Mouse (Mus musculus) forebrain, embryonic 10.5 days (tissue): ENCODE results near the gene Ankrd44. TPM values are rescaled to one million over a fixed set of nuclear protein-coding genes. Genes with fewer than 3 reads are reported as not detected.

Experiments used
- DNase-seq: peaks from one replicate; pipeline ENCODE4 v3.0.0-alpha.2; 2017; ENCODE audit warnings: low spot score; ENCODE audit errors: extremely low spot score
- H3K27ac ChIP-seq: fragments of 300-500 bp; sonication (generic); 2 replicates; pipeline ENCODE4 v1.5.1; 2016; ENCODE audit warnings: mild to moderate bottlenecking
- H3K27me3 ChIP-seq: fragments of 300-500 bp; sonication (generic); 2 replicates; pipeline ENCODE4 v1.6.1; 2016; ENCODE audit warnings: mild to moderate bottlenecking; ENCODE audit not compliant: poor library complexity, severe bottlenecking
- H3K36me3 ChIP-seq: fragments of 300-500 bp; sonication (generic); replicated peaks from 2 replicates; pipeline ENCODE4 v1.6.1; 2016; ENCODE audit warnings: mild to moderate bottlenecking, moderate library complexity
- H3K4me1 ChIP-seq: fragments of 300-500 bp; sonication (generic); 2 replicates; pipeline ENCODE4 v1.6.1; 2016
- H3K4me3 ChIP-seq: fragments of 300-500 bp; sonication (generic); 2 replicates; pipeline ENCODE4 v1.5.1; 2016; ENCODE audit warnings: mild to moderate bottlenecking, moderate library complexity
- H3K9me3 ChIP-seq: fragments of 300-500 bp; sonication (generic); 2 replicates; pipeline ENCODE4 v1.6.1; 2016; ENCODE audit warnings: mild to moderate bottlenecking, moderate library complexity
- WGBS: fragments of 180-500 bp; shearing (Covaris S2); methylation state at CpG from one replicate; pipeline ENCODE4 v1.1.7; 2016; 5-methylcytosine and 5-hydroxymethylcytosine counted together
- polyA plus RNA-seq: library from polyadenylated mRNA; unstranded; fragments of >200 nt; fragmentation: Nextera tagmentation; extraction: Ambion mirVana; gene quantifications from 2 replicates; pipeline ENCODE4 v1.2.1, GENCODE M21; 2016

Ankrd44 gene
- polyA plus RNA-seq, 1 experiment from 2014 or later: 15.2 TPM

DNA sequence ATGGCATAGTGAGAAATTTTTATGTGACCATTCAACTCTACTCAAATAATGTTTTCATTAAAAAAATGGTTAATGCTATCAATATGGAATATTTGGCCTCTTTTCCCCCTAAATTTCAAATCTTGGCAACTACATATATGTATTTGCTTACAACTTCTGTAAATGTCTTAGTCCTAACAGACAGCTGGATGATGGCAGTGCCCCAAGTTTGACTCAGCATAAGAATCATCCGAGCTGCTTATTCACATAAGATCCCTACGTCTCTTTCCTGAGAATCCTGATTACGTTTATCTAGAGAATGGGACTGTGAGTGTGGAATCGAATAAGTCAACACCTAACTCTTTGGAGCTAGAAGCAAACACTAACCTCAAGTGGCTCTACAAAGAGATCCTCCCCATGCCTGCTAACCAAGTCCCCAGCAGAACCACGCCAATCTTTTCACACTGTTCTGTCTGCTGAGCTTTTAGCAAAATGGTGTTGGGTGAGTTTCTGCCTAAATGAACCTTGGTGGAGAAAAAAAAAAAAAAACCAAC, 96.4 kb downstream of the Ankrd44 start:
- Histone ChIP-seq H3K4me3 (no peak overlapping the region), H3K36me3 (no peaks in the 10 kb centered on the region), H3K27me3 (no peaks in the 10 kb centered on the region), H3K27ac (no peak overlapping the region), H3K9me3 (no peaks in the 10 kb centered on the region), H3K4me1 (peaks cover 12% of the 10 kb centered on the region)
- DNase-seq: no peak
- WGBS: 92% methylated on average over 5 of the region's 5 CpGs

DNA sequence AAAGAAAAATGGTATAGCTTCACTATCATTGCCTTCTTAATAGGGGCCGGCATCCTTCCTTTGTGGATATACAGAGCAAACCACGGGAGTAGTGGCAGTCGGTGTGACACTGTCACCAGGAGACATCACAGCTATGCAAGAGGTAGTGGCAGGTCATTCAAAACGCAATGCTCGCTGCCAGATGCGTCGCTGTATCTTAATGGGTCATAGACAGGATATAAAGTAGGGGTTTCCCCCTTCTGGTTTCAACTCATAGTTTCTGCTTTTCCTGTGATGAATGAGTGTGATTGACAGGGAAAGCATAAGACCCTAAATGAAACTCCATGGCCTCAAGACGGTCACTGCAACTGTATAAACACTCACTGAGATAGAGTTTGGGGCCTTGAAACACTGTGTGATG, 98.4 kb downstream of the Ankrd44 start:
- no peak for DNase-seq
- H3K27ac ChIP-seq: no peak overlapping the region
- no peak overlapping the region for H3K4me3 ChIP-seq
- no peaks in the 10 kb centered on the region for H3K27me3 ChIP-seq
- H3K36me3 ChIP-seq: no peaks in the 10 kb centered on the region
- 91% methylated on average over 8 of the region's 8 CpGs for WGBS
- no peaks in the 10 kb centered on the region for H3K9me3 ChIP-seq
- peaks cover 12% of the 10 kb centered on the region for H3K4me1 ChIP-seq

DNA sequence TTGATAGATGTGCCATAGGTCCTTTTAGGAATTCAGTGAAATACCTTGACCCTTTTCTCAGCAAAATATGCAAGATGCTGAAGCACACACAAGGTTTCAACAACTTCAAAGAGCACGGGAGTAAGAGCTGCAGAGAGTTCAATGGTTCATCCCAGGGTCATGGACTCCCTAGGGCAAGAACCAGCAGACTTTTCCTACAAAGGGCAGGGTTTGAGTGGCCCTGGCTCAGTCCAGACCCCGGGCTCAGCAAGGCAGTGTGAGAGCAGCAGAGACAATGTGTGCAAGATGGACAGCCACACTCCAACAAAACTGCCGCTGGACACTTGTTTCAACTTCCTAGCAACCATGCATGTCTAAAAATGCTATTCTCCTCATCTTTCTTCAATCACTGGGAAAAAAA, 98.8 kb downstream of the Ankrd44 start:
- Histone ChIP-seq H3K4me3 (no peak overlapping the region), H3K36me3 (no peaks in the 10 kb centered on the region), H3K27me3 (no peaks in the 10 kb centered on the region), H3K4me1 (peaks cover 12% of the 10 kb centered on the region), H3K27ac (no peak overlapping the region), H3K9me3 (no peaks in the 10 kb centered on the region)
- 67% methylated on average over 3 of the region's 3 CpGs for WGBS
- no peak for DNase-seq

DNA sequence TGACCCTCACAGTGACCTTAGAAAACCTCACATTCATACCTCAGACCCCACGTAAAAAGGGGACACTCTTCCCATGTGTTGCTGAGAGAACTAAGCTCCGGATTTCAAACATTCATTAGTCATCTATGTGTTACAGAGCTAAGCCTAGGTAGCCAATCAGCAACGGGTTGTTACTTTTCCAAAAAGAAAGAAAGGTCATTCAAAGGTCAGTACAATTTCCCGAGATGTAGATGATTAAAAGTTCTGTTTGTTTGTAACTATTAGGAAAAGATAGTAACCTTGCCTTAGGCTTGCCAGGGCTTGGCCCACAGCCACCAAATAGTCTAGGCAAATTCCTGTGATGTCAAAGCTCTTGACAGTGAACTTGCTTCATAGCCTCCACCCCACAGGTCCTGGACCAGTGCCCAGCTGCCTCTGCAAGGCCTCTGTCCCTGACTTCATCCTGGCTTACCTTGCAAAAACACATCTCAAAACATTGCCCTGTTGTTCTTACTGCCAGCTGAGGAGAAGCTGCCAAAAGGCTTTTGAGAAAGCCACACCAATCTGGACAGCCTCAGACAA, 99.7 kb downstream of the Ankrd44 start:
- no peak for DNase-seq
- no peak overlapping the region for H3K4me3 ChIP-seq
- no peaks in the 10 kb centered on the region for H3K9me3 ChIP-seq
- no peaks in the 10 kb centered on the region for H3K36me3 ChIP-seq
- 79% methylated on average over 4 of the region's 4 CpGs for WGBS
- H3K4me1 ChIP-seq: peaks cover 12% of the 10 kb centered on the region
- no peak overlapping the region for H3K27ac ChIP-seq
- H3K27me3 ChIP-seq: no peaks in the 10 kb centered on the region

DNA sequence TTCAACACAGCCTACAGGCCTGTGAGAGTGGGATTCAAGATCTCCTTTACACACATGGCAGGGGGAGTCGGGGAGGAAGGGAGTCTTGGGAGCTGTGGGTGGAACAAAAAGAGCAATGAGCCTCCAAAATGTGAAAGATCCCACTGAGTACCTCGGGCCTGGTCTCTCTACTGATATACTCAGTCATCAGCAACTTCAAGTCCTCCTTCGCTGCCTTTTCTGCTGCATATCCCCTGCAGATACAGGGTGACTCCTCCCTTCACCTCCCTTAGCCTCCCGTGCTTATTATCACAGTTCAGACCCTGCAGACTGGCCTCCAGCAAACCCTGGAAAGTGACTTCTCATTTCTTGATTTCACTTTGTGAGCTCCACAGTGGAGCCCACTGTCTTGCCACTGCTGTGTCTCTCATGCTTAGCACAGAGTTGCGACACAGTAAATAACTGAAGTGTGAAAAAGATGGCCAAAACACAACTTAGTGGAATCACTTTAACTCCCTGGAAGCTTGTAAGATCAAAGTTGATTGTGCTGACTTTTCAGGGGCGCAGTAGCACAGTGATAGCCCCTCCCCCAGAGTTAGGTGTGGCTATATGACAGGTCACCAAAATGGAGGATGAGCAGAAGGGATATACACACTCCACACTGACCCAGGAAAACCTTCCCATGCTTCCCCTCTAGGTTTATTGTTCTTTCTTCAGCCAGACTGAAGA, 100.3 kb downstream of the Ankrd44 start:
- peaks cover 12% of the 10 kb centered on the region for H3K4me1 ChIP-seq
- no peaks in the 10 kb centered on the region for H3K27me3 ChIP-seq
- no peak overlapping the region for H3K27ac ChIP-seq
- H3K4me3 ChIP-seq: no peak overlapping the region
- no peak for DNase-seq
- H3K9me3 ChIP-seq: no peaks in the 10 kb centered on the region
- 88% methylated on average over 6 of the region's 6 CpGs for WGBS
- H3K36me3 ChIP-seq: no peaks in the 10 kb centered on the region

DNA sequence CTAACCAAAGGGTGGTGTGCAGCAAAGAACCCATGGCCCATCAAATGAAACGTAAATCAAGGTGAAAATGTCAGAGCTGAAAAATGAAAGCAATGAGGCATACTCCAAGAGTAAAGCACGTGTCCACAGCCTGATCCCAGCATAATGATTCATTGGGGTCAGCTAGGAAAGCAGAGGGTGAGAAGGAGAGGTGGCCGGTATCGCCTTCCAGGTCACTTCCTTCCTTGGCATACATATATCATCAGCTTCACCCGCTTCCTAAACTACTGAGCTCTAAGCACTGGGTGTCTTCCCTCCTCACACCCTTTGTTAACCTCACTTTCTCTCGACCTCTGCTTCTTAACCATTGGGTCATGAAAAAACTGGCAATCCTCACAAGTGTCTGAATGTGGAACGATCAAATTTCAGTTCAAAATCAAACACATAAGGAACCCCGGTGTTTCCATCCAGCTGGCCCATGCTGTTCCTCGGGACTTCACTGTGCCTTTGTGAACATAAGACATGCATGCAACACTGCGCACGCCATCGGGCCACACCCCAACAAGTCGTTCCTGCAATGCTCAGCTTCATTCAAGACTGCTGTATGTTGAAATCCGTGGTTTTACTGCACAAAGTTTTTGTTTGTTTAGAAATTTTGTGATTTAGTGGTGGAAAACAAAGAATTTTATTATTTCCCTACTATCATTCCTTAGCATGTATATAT, 101.9 kb downstream of the Ankrd44 start:
- WGBS: 86% methylated on average over 14 of the region's 14 CpGs
- H3K36me3 ChIP-seq: no peaks in the 10 kb centered on the region

DNA sequence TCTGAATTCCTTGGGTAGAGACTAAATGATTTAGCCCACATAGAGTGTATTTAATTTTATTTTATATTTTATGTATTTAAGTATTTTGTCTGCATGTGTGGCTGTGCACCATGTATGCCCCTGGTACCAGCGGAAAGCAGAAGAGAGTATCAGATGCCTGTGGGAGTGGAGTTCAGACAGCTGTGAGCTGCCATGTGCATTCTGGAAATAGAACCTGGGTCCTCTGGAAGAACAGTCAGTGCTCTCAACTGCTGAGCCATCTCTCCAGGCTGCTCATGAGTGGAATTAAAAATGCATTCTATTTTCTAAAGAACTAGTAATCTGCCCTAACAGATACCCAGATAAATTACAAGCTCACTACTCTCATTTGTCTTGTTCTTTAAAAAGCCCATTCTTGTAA, 104.4 kb downstream of the Ankrd44 start:
- DNase-seq: no peak
- no peak overlapping the region for H3K27ac ChIP-seq
- WGBS: 97% methylated on average over 1 of the region's 1 CpGs
- H3K4me3 ChIP-seq: no peak overlapping the region
- no peaks in the 10 kb centered on the region for H3K36me3 ChIP-seq
- H3K9me3 ChIP-seq: no peaks in the 10 kb centered on the region
- peaks cover 2% of the 10 kb centered on the region for H3K4me1 ChIP-seq
- H3K27me3 ChIP-seq: no peaks in the 10 kb centered on the region

More for the DNA sequence above, 101.9 kb downstream of the Ankrd44 start:
- Histone ChIP-seq H3K4me3 (no peak overlapping the region), H3K9me3 (no peaks in the 10 kb centered on the region), H3K27me3 (no peaks in the 10 kb centered on the region), H3K4me1 (peaks cover 8% of the 10 kb centered on the region), H3K27ac (no peak overlapping the region)
- DNase-seq: no peak

DNA sequence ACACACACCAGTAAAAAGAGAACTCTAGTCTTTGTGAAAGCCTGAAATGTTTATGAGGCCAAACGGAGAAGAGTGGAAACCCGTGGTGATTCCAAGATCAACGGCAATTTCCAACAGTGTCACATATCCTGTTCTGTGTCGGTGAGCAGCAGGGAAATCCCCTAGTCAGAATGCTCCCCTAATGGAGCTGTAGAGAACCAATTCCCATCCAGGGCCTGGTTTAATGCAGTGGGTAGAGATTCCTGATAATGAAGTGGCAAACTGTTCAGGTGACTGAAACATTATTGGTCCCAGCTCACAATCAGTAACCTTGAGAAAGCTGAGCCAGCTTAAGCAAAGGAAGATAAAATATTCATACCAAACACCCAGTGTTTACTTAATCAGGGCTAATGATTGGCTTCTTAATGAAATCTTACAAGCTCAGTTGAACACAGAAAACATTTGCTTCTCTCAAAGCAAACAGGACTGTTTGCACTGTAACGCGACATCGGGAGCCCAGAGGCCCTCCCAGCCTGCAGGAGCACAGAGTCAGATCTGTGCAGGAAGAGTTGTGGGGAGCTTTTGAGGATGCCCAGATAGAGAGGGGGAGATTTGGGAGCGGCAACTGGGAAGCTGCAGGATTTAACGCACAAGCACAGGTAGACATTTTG, 110.9 kb downstream of the Ankrd44 start:
- Histone ChIP-seq H3K4me3 (no peak overlapping the region), H3K27ac (no peak overlapping the region), H3K4me1 (no peaks in the 10 kb centered on the region), H3K27me3 (no peaks in the 10 kb centered on the region), H3K9me3 (no peaks in the 10 kb centered on the region), H3K36me3 (no peaks in the 10 kb centered on the region)
- DNase-seq: no peak
- WGBS: 91% methylated on average over 9 of the region's 9 CpGs

DNA sequence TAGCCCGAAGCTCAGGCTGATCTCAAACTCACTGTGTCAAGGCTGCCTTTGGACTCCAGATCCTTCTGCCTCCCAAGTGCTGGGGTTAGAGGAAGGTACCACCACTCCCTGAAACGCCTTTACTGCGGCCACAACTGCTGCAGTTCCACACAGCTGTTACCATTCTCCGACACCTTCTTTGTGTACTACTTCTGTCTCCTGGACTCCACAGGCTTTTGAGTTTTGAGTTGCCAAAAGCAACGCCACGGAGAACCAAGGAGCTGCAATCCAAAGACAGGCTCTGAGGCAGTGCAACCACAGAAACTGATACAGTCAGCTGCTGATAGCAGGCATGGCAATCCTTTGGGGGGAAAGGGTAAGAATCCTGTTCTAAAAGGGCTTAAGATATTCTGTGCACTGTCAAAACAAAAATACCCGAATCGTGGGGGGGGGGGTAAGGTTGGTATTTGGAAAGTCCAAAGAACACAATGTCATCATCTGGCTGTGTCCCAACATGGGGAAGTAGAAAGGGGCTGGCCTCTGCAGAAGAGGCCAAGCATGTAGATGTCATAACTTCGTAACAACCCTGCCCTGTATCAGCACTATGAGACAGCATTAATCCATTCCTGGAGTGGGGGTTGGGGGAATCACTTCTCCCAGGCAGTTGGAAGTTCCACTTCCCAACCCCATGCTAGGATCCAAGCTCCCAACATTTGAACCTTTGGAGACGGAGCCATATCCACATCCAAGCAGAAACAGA, 116.2 kb downstream of the Ankrd44 start:
- no peaks in the 10 kb centered on the region for H3K36me3 ChIP-seq
- no peak for DNase-seq
- H3K4me1 ChIP-seq: no peaks in the 10 kb centered on the region
- no peaks in the 10 kb centered on the region for H3K27me3 ChIP-seq
- H3K4me3 ChIP-seq: no peak overlapping the region
- WGBS: 89% methylated on average over 10 of the region's 10 CpGs
- no peak overlapping the region for H3K27ac ChIP-seq
- H3K9me3 ChIP-seq: no peaks in the 10 kb centered on the region

DNA sequence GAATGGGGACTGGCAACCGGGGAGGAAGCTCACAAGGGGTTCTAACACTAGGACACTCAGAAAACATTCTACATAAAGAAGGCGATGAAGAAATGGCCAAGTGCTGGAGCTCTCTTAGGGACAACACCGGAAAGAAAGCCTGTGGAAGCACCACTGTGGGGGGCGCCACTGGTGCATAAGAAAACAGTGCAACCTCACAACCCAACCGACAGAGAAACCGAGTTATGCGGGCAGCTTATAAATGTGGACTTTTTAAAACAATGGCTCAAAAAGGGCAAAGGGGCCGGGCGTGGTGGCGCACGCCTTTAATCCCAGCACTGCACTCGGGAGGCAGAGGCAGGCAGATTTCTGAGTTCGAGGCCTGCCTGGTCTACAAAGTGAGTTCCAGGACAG, 117.1 kb downstream of the Ankrd44 start:
- H3K9me3 ChIP-seq: no peaks in the 10 kb centered on the region
- WGBS: 96% methylated on average over 13 of the region's 13 CpGs
- no peaks in the 10 kb centered on the region for H3K36me3 ChIP-seq
- H3K27me3 ChIP-seq: no peaks in the 10 kb centered on the region
- no peak overlapping the region for H3K4me3 ChIP-seq
- DNase-seq: no peak
- H3K4me1 ChIP-seq: no peaks in the 10 kb centered on the region
- no peak overlapping the region for H3K27ac ChIP-seq

DNA sequence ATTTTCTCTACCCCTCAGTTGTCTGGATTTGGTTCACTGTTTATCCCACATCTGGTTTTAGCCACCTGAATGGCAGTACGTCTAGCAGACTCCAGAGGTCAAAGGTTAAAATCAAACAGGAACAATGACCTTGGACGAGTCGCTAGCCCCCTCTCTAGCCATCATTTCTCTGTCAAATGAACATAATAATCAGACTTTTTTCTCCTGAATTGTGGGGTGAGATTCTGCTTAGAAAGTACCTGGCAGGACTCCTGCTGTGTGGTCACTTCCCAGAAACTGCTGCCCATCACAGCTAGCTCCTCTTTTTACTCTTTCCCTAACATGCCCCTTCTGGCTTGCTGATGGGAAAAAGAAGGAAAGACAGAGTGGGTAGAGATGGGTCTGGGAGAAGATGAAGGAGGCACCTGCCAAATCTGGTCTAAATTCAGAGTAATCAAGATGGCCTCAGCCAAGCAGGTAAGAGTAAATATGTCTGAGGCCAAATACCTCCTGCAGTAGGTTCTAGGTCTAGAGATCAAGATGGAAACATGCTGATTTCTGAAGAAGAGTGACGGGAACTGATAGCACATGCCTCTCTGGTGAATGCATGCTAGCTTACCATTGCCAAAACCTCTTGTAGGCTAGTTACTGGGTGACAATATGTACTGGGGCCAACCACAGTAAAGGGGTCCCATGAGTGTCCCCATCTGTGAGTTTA, 117.6 kb downstream of the Ankrd44 start:
- H3K27ac ChIP-seq: no peak overlapping the region
- no peaks in the 10 kb centered on the region for H3K36me3 ChIP-seq
- no peaks in the 10 kb centered on the region for H3K9me3 ChIP-seq
- no peak overlapping the region for H3K4me3 ChIP-seq
- H3K4me1 ChIP-seq: no peaks in the 10 kb centered on the region
- DNase-seq: no peak
- WGBS: 55% methylated on average over 4 of the region's 4 CpGs
- H3K27me3 ChIP-seq: no peaks in the 10 kb centered on the region

DNA sequence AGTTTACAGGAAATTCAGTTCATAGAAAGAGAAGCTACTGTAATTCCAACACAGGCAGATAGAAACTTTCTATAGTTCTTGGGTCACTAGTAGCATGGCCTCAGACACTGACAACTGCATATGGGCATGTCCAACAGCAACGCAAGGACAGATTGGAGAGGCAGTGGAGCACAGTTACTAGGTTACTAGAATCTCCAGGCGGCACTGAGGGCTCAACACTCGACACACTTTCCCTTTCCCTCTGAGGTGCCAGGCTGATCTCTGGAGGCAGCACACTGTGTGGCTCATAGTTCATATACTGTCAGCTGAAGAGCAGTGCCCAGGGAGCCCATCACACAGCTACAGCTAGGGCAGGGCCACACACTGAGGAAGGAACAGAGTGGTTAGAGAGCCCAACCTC, 118.4 kb downstream of the Ankrd44 start:
- DNase-seq: no peak
- no peaks in the 10 kb centered on the region for H3K9me3 ChIP-seq
- H3K4me1 ChIP-seq: no peaks in the 10 kb centered on the region
- H3K36me3 ChIP-seq: no peaks in the 10 kb centered on the region
- 87% methylated on average over 3 of the region's 3 CpGs for WGBS
- H3K27me3 ChIP-seq: no peaks in the 10 kb centered on the region
- H3K27ac ChIP-seq: no peak overlapping the region
- no peak overlapping the region for H3K4me3 ChIP-seq
